Mouse (Mus musculus) testis, adult 2 months (tissue): ENCODE results near the gene Dusp14.

Experiments
- CTCF ChIP-seq: fragments of 200-500 bp; IDR thresholded peaks from 2 replicates; pipeline ENCODE4 v1.5.1; 2012; ENCODE audit warnings: low read depth, mild to moderate bottlenecking, inconsistent platforms, low read length, moderate library complexity; ENCODE audit not compliant: control insufficient read depth, insufficient read depth, insufficient replicate concordance
- POLR2A ChIP-seq: fragments of 200-500 bp; IDR thresholded peaks from 2 replicates; pipeline ENCODE4 v1.6.1; 2012; ENCODE audit warnings: low read depth, mild to moderate bottlenecking, inconsistent platforms, low read length, moderate library complexity; ENCODE audit not compliant: control insufficient read depth

GRCm38 (mm10) chr11:84009001-84009400, 60.1 kb downstream of the Dusp14 start:
- TF ChIP-seq CTCF = no peak
- no peak for TF ChIP-seq POLR2A
